Mouse (Mus musculus): Measurements from ENCODE around the gene Eif2s1.
"Not testable (repeated sequence)": the region's sequence is repeated elsewhere in the genome, so short reads cannot be mapped to it uniquely, and the experiment has no call there.

Gene Eif2s1

GRCm38 (mm10) chr12:78914458-78914857 lies 52.8 kb downstream of the Eif2s1 start:
- DNase-seq (ENCODE audit: low spot score in 2 of 2): no peak

- DNase-seq (ENCODE audit: low spot score in 2 of 2): no peak
These were observed 53.9 kb downstream of the Eif2s1 start for GRCm38 (mm10) chr12:78915561-78915960.

GRCm38 (mm10) chr12:78916278-78916677 lies 54.7 kb downstream of the Eif2s1 start:
- no peak for DNase-seq (ENCODE audit: low spot score in 2 of 2)

GRCm38 (mm10) chr12:78918227-78919078 lies 56.8 kb downstream of the Eif2s1 start:
- DNase-seq (ENCODE audit: low spot score in 2 of 2): peak; percentile 77 to 85

GRCm38 (mm10) chr12:78919079-78919712 lies 57.6 kb downstream of the Eif2s1 start:
- peak; percentile 62 to 74 for DNase-seq (ENCODE audit: low spot score in 2 of 2)

GRCm38 (mm10) chr12:78921421-78921820 lies 59.8 kb downstream of the Eif2s1 start:
- DNase-seq (ENCODE audit: low spot score in 2 of 2): no peak

- no peak for DNase-seq (ENCODE audit: low spot score in 2 of 2)
These were observed 60.4 kb downstream of the Eif2s1 start for GRCm38 (mm10) chr12:78922058-78922457.

GRCm38 (mm10) chr12:78922977-78923376 lies 61.4 kb downstream of the Eif2s1 start:
- not testable (repeated sequence) for DNase-seq (ENCODE audit: low spot score in 2 of 2)

- no peak for DNase-seq (ENCODE audit: low spot score in 2 of 2)
These were observed 62.0 kb downstream of the Eif2s1 start for GRCm38 (mm10) chr12:78923539-78924189.

GRCm38 (mm10) chr12:78927287-78927686 lies 65.7 kb downstream of the Eif2s1 start:
- DNase-seq (ENCODE audit: low spot score in 2 of 2): no peak

- no peak for DNase-seq (ENCODE audit: low spot score in 2 of 2)
These were observed 68.3 kb downstream of the Eif2s1 start for GRCm38 (mm10) chr12:78929900-78930299.

GRCm38 (mm10) chr12:78936494-78936893 lies 74.9 kb downstream of the Eif2s1 start:
- DNase-seq (ENCODE audit: low spot score in 2 of 2): no peak
